Mouse (Mus musculus) megakaryocyte progenitor cell, adult 5-6 weeks (primary cell): ENCODE data around the gene Cenpn. TPM values are rescaled to one million over a fixed set of nuclear protein-coding genes. Genes with fewer than 3 reads are reported as not detected.

Source experiments
- ATAC-seq: replicated peaks from 2 replicates; pipeline ENCODE4 v1.8.0; 2016; ENCODE audit warnings: mild to moderate bottlenecking, moderate TSS enrichment, inconsistent platforms; ENCODE audit not compliant: poor library complexity
- total RNA-seq, 2 experiments: library from RNA; stranded (forward) in 1 of 2; stranded (reverse) in 1 of 2; fragments of 157-497, 149-512 nt in 1 of 2; fragments of 200-1000 nt in 1 of 2; gene quantifications; 2 replicates each; pipeline versions ENCODE4 v1.2.3 to v1.2.4; 2015 to 2017

Cenpn gene
- total RNA-seq (2015) = 47.2 and 48.4 TPM in 2 replicates
- 32.0 and 32.2 TPM in 2 replicates for total RNA-seq (2017)

- ATAC-seq = peak; percentile 83
Observed at GRCm38 (mm10) chr8:116921337-116922059, at the start of gene Cenpn, which contains the start of gene Cmc2. Cenpn (plus strand) TSS chr8:116921730. Cmc2 (minus strand) TSS chr8:116921455.

GRCm38 (mm10) chr8:116872761-116873342 lies 48.7 kb upstream of the Cenpn start:
- ATAC-seq = peak; percentile 59

DNA sequence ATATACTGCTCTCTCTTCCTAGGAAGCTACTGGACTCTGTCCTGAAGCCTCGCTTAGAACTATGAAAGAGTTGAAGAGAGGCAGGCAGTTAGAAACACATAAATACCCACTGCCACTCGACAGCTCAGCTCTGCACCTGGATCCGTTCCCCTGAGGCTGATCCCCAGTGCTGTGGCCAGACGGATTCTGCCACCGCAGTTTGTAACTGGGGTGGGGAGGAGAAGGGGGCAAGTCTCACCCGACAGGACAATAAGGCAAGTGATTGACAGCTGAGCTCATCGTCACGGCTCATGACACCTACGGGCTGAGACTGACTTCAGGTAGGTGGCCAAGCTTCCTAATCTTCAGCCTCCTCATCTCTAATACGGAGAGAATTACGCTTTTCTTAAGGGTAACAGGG lies 47.9 kb upstream of the Cenpn start:
- ATAC-seq = no peak

DNA sequence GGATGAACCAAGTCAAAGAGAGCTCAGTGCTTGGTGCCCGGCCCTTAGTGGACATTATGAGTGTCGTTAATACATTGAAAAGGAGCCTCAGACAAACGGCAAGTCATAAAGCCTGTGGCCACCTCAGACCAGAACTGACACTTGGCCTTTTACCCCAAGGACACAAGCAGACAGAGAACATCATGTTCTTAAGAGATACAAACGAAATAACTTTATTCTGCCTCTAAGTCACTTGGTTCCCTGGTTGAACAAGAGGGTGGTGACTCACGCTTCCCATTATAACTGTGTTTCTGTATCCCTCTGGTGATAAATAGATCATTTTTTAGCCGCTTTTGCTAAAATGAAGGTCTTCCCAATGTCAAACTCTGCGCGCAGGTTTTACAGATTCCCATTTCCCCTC lies 47.5 kb upstream of the Cenpn start:
- no peak for ATAC-seq

GRCm38 (mm10) chr8:116875798-116876450 lies 45.6 kb upstream of the Cenpn start:
- ATAC-seq = peak; percentile 64; the same call in 1 of the 2 replicates

- no peak for ATAC-seq
Observed at GRCm38 (mm10) chr8:116881396-116881795, 40.1 kb upstream of the Cenpn start.

DNA sequence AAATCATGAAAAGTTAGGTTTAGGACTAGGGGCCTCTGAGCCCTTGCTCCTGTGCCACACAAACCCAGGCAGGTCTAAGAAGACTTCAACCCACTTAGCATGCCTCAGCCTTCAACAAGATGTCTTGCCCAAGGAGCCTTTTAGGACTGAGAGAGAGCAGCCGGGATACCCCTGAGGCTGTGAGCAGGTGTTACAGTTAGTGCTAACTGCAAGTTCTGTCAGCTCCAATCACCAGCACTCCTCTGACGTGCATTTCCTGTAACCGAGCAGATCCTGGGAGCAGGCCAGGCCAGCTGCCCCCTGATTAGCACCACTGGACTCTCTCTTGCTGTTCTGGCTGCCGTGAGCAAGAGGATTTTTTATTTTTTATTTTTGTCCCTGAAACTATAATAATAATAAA lies 33.7 kb upstream of the Cenpn start:
- no peak for ATAC-seq

- no peak for ATAC-seq
Observed at GRCm38 (mm10) chr8:116891446-116891845, 30.1 kb upstream of the Cenpn start.

- ATAC-seq = no peak
Observed at GRCm38 (mm10) chr8:116892130-116892529, 29.4 kb upstream of the Cenpn start.

GRCm38 (mm10) chr8:116892636-116893035 lies 28.9 kb upstream of the Cenpn start:
- ATAC-seq = peak; percentile 80

DNA sequence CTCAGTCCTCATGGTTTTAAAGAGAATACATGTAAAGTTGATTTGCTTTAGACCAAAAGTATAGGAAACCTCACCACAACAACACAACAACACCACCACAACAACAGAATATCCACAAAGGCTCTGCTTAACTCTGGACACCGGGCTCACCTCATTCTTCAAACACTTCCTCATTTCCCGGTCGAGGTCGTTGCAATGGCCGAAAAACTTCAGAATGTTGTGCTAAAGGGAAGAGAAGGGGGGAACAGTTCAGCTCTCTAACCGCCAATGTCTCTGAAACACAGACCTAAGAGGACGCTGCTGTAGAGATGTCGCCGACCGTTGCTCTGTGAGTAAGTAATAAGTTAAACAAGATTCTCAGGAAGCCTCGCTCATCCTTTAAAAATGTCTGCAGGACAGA lies 27.6 kb upstream of the Cenpn start:
- peak; percentile 37; the same call in 1 of the 2 replicates for ATAC-seq

DNA sequence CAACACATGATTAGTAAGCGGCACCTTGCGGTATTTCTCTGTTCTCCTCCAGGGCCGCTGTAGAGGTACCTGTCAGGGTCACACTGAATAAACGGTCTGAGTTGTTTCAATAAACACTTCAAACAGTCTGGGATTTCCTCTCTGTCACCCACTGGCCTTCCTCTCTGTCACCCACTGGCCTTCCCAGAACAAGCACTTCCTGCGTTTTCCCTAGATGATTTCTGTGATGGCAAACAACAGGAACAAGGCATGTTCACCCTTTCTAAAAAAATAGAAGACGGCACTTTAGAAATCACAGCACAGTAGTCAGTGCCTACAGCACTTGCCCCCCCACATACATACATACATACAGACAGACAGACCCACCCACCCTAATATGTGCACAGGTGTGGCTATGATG lies 26.0 kb upstream of the Cenpn start:
- ATAC-seq = no peak

GRCm38 (mm10) chr8:116904736-116905135 lies 16.8 kb upstream of the Cenpn start:
- ATAC-seq = no peak

DNA sequence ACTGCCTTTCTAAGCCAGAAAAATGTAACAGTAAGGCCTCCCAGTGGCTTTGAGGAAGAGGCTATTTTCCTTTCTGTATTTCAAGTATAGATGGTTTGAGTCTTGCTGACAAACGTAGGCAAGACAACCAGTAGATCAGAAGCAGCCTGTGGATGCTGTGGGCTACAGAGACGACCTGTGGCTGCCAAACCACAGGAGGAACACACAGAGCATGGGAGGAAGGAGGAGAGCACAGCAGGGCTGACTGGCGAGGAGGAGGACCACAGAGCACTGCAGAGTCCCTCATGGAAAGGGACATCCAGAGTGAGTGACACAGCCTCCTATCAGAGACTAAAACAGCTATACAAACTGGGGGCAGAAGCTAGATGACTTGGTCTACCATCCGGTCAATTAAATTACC lies 16.3 kb upstream of the Cenpn start:
- 0 out of 2 replicates have a peak, but pooled peaks have one; percentile 20 for ATAC-seq

GRCm38 (mm10) chr8:116905836-116906235 lies 15.7 kb upstream of the Cenpn start:
- no peak for ATAC-seq

GRCm38 (mm10) chr8:116921005-116921336 lies 559 bp upstream of the Cenpn start:
- peak; percentile 60 for ATAC-seq

DNA sequence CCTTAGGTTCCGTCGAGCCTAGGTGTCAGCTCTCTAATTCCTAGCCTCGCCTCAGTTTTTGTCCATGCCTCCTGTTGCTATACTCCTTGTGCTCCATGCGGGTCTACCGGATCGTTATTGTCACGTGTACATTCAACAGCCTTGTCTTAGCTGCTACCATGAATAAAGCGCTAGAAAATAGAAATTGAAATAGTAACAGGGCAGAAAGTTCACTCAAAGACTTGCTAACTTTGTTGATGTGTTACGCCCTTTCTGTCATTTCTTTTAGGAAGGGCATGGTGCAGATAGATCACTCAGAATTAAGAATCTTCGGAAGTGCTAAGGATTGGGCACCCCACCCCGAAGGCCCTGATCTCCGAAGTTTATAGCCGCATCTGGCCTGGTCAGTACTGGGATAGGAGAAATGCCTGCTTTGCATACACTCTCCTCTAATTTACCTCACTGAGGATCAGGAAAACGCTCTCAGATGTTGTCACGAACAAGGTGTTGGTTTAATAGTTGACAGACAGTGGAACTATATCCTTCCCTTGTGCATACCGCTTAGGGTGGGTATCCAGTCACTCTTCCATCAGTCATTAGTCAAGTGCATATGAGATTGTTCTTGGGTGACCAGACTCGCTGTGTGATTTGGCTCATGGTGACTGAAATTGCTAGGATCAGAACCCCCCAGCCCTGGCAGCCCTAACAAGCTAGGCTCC lies 679 bp downstream of the Cenpn start:
- ATAC-seq = no peak

GRCm38 (mm10) chr8:116923526-116923925 lies 2.0 kb downstream of the Cenpn start:
- no peak for ATAC-seq

DNA sequence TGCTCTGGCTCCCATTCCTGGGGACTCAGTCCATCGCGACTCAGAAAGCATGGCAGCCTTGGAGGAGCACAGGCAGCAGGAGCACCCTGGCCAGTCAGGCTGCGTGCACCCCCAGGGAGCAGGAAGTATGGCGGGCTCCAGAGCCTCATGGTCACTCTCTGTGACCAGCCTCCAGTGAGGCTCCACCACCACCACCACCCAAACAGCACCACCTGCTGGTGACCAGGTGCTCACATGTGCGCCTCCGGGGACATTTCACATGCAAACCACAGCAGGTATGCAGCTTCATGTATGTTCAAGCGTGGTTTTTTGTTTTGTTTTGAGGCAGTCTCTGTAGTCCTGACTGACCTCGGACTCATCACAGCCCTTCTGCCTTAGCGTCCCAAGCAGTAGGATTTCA lies 6.3 kb downstream of the Cenpn start:
- peak; percentile 88 for ATAC-seq

DNA sequence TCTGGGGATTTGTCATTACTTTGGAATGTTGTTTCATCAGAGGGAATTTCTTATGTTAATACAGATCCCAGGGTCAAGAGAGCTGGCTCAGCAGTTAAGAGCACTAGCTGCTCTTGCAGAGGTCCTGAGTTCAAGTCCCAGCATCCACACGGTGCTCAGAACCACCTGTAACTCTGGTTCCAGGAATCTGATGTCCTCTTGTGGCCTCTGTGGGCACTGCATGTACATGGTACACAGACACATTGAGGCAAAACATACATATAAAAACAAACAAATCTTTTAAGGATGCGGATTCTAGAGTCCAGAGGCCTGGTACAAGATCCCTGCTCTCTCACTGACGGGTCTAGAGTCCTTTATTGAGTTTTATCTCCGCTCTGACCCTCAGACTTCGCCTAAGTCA lies 7.1 kb downstream of the Cenpn start:
- ATAC-seq = peak; percentile 59

- no peak for ATAC-seq
Observed at GRCm38 (mm10) chr8:116934976-116935375, 13.4 kb downstream of the Cenpn start.
